Mouse (Mus musculus): ENCODE data around the gene Manbal. TPM values are rescaled to one million over a fixed set of nuclear protein-coding genes. Genes with fewer than 3 reads are reported as not detected.

Gene Manbal
- polyA plus RNA-seq, 1 experiment from 2014 or later, result 123 TPM

DNA sequence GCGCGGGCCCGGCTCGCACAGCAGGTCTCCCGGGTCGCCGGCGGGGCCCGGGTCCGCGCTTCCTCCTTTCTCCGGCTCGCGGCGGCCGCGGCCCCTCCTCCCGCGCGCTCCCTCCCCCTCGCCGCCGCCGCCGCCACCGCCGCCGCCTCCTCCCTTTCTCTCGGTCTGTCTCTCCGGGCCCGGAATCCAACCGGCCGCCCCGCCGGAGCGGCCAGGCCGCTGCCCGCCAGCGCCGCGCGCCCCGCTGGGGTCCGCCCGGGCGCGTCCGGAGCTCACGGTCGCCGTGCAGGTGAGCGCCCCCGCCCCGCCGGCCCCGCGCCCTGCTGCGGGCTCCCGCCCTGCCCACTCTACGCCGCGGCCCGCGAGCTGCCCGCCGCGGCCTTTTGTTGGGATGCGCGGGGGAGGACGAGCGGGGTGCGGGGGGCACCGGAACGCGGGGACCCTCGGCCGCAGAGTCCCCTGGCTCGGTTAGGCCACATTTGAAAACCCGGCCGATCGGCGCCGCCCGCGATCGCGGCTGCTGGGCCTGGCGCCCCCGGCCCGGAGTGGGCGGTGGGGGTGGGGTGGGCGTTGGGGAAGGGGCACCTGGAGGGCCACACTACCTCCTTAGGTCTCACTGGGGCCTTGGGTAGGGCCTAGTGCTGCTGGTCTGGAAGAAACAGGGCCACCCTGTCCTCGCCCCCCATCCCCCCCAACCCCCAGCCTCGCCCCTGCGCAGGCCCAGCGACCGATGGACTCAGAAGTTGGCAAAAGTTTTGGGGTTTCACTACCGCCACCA, 56.9 kb downstream of the Manbal start:
- peak; percentile 2; the same call in 1 of the 2 replicates for ATAC-seq
- WGBS, result 2% methylated on average over 26 of the region's 98 CpGs

DNA sequence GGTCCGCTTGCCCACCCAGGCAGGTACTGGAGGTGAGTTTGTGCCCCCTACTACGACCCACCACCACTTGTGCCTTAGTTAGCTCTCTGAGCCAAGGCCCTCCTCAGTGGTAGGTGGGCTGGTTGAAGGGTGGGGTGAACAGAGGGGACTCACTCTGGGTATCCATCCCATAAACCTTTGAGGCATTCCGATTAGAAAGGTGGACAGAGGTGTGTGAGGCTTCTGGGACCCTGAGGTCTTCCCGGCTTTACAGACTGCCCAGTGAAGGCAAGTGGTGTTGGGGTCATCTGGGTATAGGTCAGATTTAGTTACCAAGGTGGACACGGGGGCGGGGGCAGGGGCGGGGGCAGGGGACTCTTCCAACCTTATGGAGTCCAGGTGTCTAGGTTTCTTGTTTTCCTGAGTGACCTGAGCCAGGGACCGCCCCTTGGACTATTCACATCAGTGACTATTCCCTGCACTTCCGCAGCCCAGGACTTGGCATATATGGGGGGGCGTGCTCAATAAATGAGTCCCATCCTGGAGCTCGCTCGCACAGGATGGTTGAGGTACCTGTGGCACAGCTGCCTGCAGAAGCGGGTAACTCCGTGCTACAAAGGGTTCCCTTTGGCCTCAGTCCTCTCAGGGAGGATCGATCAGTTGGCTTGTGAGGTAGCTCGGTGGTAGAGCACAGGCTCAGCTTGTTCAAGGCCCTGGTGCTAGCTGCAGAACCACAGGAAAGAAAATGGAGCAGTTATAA, 57.7 kb downstream of the Manbal start:
- Histone ChIP-seq H3K27ac (ENCODE audit: low read depth, low read length) (peak overlapping the region; percentile 90), H3K9ac (ENCODE audit: low read depth, low read length) (peak overlapping the region; percentile 100), H3K4me1 (ENCODE audit: control insufficient read depth, insufficient read depth, low read depth, low read length) (peaks cover 57% of the 10 kb centered on the region), H3K36me3 (ENCODE audit: control insufficient read depth, insufficient read depth, low read length) (0 out of 2 replicates have a peak, but pooled peaks cover under 1% of the 10 kb centered on the region), H3K4me2 (ENCODE audit: low read length) (peak overlapping the region; percentile 86), H3K4me3 (ENCODE audit: low read length) (peak overlapping the region; percentile 83), H3K9me3 (ENCODE audit: control insufficient read depth, low read length) (no peaks in the 10 kb centered on the region), H3K27me3 (replicated peaks; ENCODE audit: control insufficient read depth, insufficient read depth, low read length) (no peaks in the 10 kb centered on the region)
- WGBS, result 67% methylated on average over 16 of the region's 16 CpGs
- peak; percentile 19; the same call in 1 of the 2 replicates for ATAC-seq

More for the DNA sequence above, 56.9 kb downstream of the Manbal start:
- H3K27me3 ChIP-seq (replicated peaks; ENCODE audit: control insufficient read depth, insufficient read depth, low read length), result no peaks in the 10 kb centered on the region
- peak overlapping the region; percentile 100 for H3K9ac ChIP-seq (ENCODE audit: low read depth, low read length)
- no peaks in the 10 kb centered on the region for H3K36me3 ChIP-seq (ENCODE audit: control insufficient read depth, insufficient read depth, low read length)
- H3K4me1 ChIP-seq (ENCODE audit: control insufficient read depth, insufficient read depth, low read depth, low read length), result peaks cover 52% of the 10 kb centered on the region
- peak overlapping the region; percentile 86 for H3K4me2 ChIP-seq (ENCODE audit: low read length)
- peak overlapping the region; percentile 83 for H3K4me3 ChIP-seq (ENCODE audit: low read length)
- no peaks in the 10 kb centered on the region for H3K9me3 ChIP-seq (ENCODE audit: control insufficient read depth, low read length)
- peak overlapping the region; percentile 90 for H3K27ac ChIP-seq (ENCODE audit: low read depth, low read length)

DNA sequence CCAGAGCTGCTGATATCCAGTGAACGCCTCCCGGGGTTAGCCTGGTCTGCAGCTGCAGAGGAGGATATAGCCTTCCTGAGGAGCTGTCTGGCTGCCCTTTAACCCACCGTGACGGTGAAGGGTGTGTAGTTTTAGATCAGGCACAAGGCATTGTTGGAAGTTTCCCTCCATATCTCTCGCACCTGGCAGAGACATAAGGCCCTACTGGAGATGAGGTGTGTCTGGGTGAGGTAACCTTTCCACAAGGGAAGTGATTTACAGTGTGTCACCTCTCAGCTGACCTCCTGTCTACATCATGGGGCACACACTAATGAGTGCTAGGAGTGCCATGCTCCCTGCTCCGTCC, 58.2 kb downstream of the Manbal start:
- H3K9ac ChIP-seq (ENCODE audit: low read depth, low read length), result peak overlapping the region; percentile 19; the same call in 1 of the 2 replicates
- H3K4me1 ChIP-seq (ENCODE audit: control insufficient read depth, insufficient read depth, low read depth, low read length), result peaks cover 59% of the 10 kb centered on the region
- 0 out of 2 replicates have a peak, but pooled peaks cover 3% of the 10 kb centered on the region for H3K36me3 ChIP-seq (ENCODE audit: control insufficient read depth, insufficient read depth, low read length)
- peak overlapping the region; percentile 3; the same call in 1 of the 2 replicates for H3K27ac ChIP-seq (ENCODE audit: low read depth, low read length)
- no peak overlapping the region for H3K4me3 ChIP-seq (ENCODE audit: low read length)
- ATAC-seq, result no peak
- 74% methylated on average over 6 of the region's 6 CpGs for WGBS
- H3K4me2 ChIP-seq (ENCODE audit: low read length), result peak overlapping the region; percentile 86
- H3K9me3 ChIP-seq (ENCODE audit: control insufficient read depth, low read length), result no peaks in the 10 kb centered on the region
- H3K27me3 ChIP-seq (replicated peaks; ENCODE audit: control insufficient read depth, insufficient read depth, low read length), result no peaks in the 10 kb centered on the region

DNA sequence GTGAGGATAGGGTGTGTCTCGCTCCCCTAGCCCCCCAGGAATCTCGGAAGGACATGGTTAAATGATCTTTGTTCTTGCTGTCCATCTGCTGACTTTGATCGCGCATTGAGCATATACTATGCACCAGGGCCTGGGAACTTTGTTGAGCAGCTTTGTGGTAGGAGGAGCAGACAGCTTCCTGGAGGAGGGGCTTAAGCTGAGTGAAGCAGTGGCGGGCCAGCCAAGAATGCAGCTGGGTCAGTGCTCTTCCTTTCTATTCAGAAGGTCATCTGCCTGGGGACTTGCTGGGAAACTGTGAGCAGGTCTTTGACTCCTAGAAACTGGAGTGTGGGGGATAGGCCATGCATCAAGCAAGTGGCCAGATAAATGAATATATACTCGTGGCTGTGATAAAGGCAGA, 58.8 kb downstream of the Manbal start:
- 73% methylated on average over 6 of the region's 6 CpGs for WGBS
- no peak overlapping the region for H3K4me3 ChIP-seq (ENCODE audit: low read length)

DNA sequence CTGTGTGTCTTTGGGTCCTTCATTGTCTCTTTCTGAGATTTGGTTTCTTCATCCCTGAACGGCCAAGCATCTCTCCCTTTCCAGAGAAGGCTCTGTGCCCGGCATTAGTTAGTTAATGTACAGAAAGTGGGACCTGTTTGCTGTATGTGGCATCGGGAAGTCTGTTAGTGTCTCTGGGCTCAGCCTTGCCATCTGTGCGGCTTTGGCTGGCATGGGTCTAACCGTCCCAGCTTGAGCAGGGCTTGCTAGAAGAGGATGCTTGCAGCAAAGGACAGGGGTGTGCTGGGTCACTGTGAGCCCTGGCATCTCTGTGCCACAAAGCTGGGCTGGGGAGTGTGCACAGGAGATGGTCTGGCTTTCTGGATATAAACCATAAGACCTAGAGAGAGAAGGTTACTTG, 59.8 kb downstream of the Manbal start:
- H3K9me3 ChIP-seq (ENCODE audit: control insufficient read depth, low read length), result no peaks in the 10 kb centered on the region
- H3K4me3 ChIP-seq (ENCODE audit: low read length), result no peak overlapping the region
- H3K36me3 ChIP-seq (ENCODE audit: control insufficient read depth, insufficient read depth, low read length), result 0 out of 2 replicates have a peak, but pooled peaks cover 3% of the 10 kb centered on the region
- peaks cover 73% of the 10 kb centered on the region for H3K4me1 ChIP-seq (ENCODE audit: control insufficient read depth, insufficient read depth, low read depth, low read length)
- 70% methylated on average over 5 of the region's 5 CpGs for WGBS
- H3K4me2 ChIP-seq (ENCODE audit: low read length), result no peak overlapping the region; the same call in 1 of the 2 replicates
- ATAC-seq, result no peak
- no peak overlapping the region for H3K27ac ChIP-seq (ENCODE audit: low read depth, low read length)
- H3K9ac ChIP-seq (ENCODE audit: low read depth, low read length), result peak overlapping the region; percentile 39; the same call in 1 of the 2 replicates
- no peaks in the 10 kb centered on the region for H3K27me3 ChIP-seq (replicated peaks; ENCODE audit: control insufficient read depth, insufficient read depth, low read length)

More for the DNA sequence above, 58.8 kb downstream of the Manbal start:
- H3K27ac ChIP-seq (ENCODE audit: low read depth, low read length), result peak overlapping the region; percentile 9; the same call in 1 of the 2 replicates
- no peaks in the 10 kb centered on the region for H3K27me3 ChIP-seq (replicated peaks; ENCODE audit: control insufficient read depth, insufficient read depth, low read length)
- no peaks in the 10 kb centered on the region for H3K9me3 ChIP-seq (ENCODE audit: control insufficient read depth, low read length)
- 0 out of 2 replicates have a peak, but pooled peaks cover 3% of the 10 kb centered on the region for H3K36me3 ChIP-seq (ENCODE audit: control insufficient read depth, insufficient read depth, low read length)
- no peak for ATAC-seq
- peak overlapping the region; percentile 86 for H3K4me2 ChIP-seq (ENCODE audit: low read length)
- H3K9ac ChIP-seq (ENCODE audit: low read depth, low read length), result no peak overlapping the region
- H3K4me1 ChIP-seq (ENCODE audit: control insufficient read depth, insufficient read depth, low read depth, low read length), result peaks cover 65% of the 10 kb centered on the region

DNA sequence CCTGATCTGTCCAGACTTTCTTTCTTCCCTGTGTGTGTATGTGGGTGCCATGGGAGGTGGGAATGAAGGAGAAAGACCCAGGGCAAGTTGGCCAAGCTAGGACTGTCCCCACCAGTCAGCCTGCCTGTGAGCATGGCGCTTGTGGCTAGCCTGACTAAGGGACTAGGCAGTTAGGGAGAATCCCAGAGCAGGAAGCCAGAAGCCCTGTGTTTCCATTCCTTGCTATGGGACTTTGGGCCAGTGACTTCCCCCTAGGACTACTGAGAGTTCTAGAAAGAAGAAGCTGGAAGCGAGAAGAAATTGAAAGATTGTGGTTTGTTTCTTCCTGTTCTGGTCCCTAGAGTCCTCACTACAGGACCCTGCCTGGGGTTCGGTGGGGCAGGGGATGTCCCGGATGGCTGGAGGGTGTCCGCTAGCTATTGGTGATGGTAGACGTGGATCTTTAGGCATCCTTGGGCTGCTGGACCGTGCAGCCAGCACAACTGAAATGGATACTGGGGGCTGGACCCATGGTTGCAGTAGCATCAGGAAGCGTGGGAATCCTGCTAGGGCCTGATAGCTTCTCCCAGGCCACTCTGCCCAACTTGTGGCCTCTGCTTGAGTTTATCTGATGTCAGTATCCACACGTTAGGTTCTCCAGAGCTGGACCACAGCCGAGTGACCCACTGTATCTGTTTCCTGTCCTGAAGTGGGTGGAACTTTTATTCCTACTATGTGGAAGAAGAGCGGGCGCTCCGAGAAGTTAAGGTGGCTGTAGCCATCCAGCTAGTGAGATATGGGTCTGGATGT, 61.2 kb downstream of the Manbal start:
- 0 out of 2 replicates have a peak, but pooled peaks cover 3% of the 10 kb centered on the region for H3K36me3 ChIP-seq (ENCODE audit: control insufficient read depth, insufficient read depth, low read length)
- H3K4me2 ChIP-seq (ENCODE audit: low read length), result no peak overlapping the region
- H3K27ac ChIP-seq (ENCODE audit: low read depth, low read length), result peak overlapping the region; percentile 48
- H3K27me3 ChIP-seq (replicated peaks; ENCODE audit: control insufficient read depth, insufficient read depth, low read length), result no peaks in the 10 kb centered on the region
- H3K4me3 ChIP-seq (ENCODE audit: low read length), result no peak overlapping the region
- 91% methylated on average over 13 of the region's 13 CpGs for WGBS
- no peak overlapping the region; the same call in 1 of the 2 replicates for H3K9ac ChIP-seq (ENCODE audit: low read depth, low read length)
- no peaks in the 10 kb centered on the region for H3K9me3 ChIP-seq (ENCODE audit: control insufficient read depth, low read length)
- no peak for ATAC-seq
- H3K4me1 ChIP-seq (ENCODE audit: control insufficient read depth, insufficient read depth, low read depth, low read length), result peaks cover 74% of the 10 kb centered on the region

DNA sequence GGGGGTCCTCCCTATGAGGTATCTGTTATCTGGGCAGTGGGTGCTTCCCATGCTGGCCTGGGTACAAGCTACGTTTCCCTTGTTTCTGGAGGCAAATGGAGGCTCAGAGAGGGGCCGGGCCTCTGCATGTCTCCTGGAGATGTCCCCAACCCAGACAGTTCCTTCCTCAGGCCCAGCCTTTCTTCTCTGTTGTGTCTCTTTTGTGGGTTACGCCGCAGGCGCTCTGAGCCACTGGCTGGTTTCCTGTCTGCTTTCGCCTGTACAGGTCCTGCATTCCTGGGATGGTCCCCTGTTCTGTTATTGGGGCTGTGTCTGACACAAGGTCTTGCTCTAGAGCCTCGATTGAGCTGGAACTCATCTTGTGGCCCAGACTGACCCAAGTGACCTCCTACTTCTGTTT, 62.3 kb downstream of the Manbal start:
- no peaks in the 10 kb centered on the region for H3K27me3 ChIP-seq (replicated peaks; ENCODE audit: control insufficient read depth, insufficient read depth, low read length)
- no peak overlapping the region for H3K4me2 ChIP-seq (ENCODE audit: low read length)
- H3K4me1 ChIP-seq (ENCODE audit: control insufficient read depth, insufficient read depth, low read depth, low read length), result peaks cover 82% of the 10 kb centered on the region
- WGBS, result 79% methylated on average over 7 of the region's 7 CpGs
- no peak for ATAC-seq
- H3K9me3 ChIP-seq (ENCODE audit: control insufficient read depth, low read length), result no peaks in the 10 kb centered on the region
- no peak overlapping the region for H3K27ac ChIP-seq (ENCODE audit: low read depth, low read length)
- H3K9ac ChIP-seq (ENCODE audit: low read depth, low read length), result peak overlapping the region; percentile 15; the same call in 1 of the 2 replicates
- 0 out of 2 replicates have a peak, but pooled peaks cover 3% of the 10 kb centered on the region for H3K36me3 ChIP-seq (ENCODE audit: control insufficient read depth, insufficient read depth, low read length)
- no peak overlapping the region for H3K4me3 ChIP-seq (ENCODE audit: low read length)

DNA sequence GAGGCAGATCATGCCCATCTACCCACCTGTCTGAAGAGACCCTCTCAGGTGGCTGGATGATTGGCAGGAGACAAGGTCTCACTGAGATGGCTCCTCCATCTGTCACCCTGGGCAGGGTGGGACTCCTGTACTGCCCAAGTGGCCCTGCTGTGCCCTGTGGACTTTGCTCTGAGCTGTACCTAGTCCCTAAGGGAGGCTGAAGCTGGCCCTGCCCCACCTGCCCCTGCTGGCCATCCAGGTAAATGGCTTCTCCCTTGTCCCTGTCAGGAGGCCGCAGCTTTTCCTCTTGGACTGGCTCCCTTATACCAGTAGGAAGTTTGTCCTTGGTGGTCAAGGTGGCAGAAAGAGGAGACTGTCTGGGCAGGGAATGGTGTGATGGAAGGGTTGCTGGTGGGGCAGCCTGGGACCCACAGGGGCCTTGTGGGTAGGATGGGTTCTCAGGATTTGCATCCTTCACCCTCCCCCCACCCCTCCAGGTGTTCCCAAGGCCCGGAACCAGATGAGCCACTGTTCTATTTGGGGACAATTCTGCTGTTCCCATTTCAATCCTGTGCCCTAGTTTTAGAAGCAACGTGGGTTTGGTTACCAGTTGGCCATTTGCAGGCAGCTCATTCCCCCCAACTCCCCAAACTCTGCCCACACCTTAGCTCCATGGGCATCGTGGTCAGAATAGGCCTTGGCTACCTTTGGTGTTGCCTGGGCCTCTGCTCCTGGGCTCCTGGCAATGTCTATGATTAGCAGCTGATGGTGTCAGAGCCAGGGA, 63.5 kb downstream of the Manbal start:
- H3K4me3 ChIP-seq (ENCODE audit: low read length), result no peak overlapping the region
- H3K27me3 ChIP-seq (replicated peaks; ENCODE audit: control insufficient read depth, insufficient read depth, low read length), result no peaks in the 10 kb centered on the region
- no peak overlapping the region for H3K9ac ChIP-seq (ENCODE audit: low read depth, low read length)
- 0 out of 2 replicates have a peak, but pooled peaks cover 3% of the 10 kb centered on the region for H3K36me3 ChIP-seq (ENCODE audit: control insufficient read depth, insufficient read depth, low read length)
- WGBS, result 83% methylated on average over 4 of the region's 4 CpGs
- H3K4me1 ChIP-seq (ENCODE audit: control insufficient read depth, insufficient read depth, low read depth, low read length), result peaks cover 72% of the 10 kb centered on the region
- no peak overlapping the region for H3K27ac ChIP-seq (ENCODE audit: low read depth, low read length)
- ATAC-seq, result no peak
- no peak overlapping the region for H3K4me2 ChIP-seq (ENCODE audit: low read length)
- H3K9me3 ChIP-seq (ENCODE audit: control insufficient read depth, low read length), result no peaks in the 10 kb centered on the region

Measured in hindbrain, embryonic 16.5 days (tissue).